Mouse (Mus musculus) layer of hippocampus, postnatal 25 days (tissue): Measurements from ENCODE around the gene Zfpl1. TPM values are rescaled to one million over a fixed set of nuclear protein-coding genes. Genes with fewer than 3 reads are reported as not detected.

Source experiments
- DNase-seq, 2 experiments: peaks; one replicate each; pipeline ENCODE4 v3.0.0; 2022; ENCODE audit warnings: mixed read lengths in 2 of 2, low spot score in 1 of 2; ENCODE audit errors: extremely low spot score in 1 of 2
- microRNA-seq, 2 experiments: library from miRNA; unstranded; fragments of <30 nt; microRNA quantifications; one replicate each; pipeline ENCODE4 v1.2.0; 2021
- total RNA-seq, 2 experiments: library from RNA; stranded (reverse); gene quantifications; 2 replicates each; pipeline ENCODE4 v1.2.3; 2021

Gene Zfpl1
- total RNA-seq, 2 experiments from 2014 or later = 37.1 to 44.2 TPM

DNA sequence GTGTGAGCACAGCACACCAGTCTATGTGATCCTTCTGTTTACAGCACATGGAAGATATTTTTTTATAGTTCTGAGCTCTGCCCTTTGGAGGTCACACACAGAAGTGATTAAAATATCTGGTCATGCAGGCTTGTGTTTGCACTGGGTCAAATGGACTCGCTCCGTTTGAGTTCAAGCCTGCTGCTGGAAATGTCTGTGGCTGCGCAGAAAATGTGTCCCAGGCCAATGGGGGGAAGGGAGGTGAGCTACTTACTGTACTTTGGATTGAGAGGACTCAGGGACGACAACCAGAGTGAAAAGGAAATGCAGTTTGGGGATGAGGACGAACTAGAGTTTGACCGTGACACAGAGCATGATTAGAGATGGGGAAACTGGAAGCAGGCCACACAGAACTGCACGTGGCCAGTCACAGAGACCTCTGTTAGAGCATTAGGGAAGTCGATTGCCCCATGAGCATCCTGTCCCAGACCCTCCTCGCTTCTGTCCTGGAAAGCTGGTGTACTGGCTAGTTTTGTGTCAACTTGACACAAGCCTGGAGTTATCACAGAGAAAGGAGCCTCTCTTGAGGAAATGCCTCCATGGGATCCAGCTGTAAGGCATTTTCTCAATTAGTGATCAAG lies 48.7 kb downstream of the Zfpl1 start:
- no peak for DNase-seq

Small RNA genes lying within 50 kb of the gene (microRNA-seq; reads per million reads assigned to microRNA genes)
- 3.9 to 4.4 reads per million in 2 experiments for gene Mir6988

Other genes with a start within 250 kb of the Zfpl1 start
- 10 to 100 TPM; 15.6 to 15.8 TPM for gene Frmd8, start 209.7 kb downstream of the Zfpl1 start, total RNA-seq
- 1 to 10 TPM; 3.1 to 3.4 TPM for gene Slc25a45, start 207.1 kb downstream of the Zfpl1 start, total RNA-seq
- 1 to 10 TPM; 3.4 TPM for gene Tigd3, start 190.8 kb downstream of the Zfpl1 start, total RNA-seq
- 10 to 100 TPM; 82.5 to 95.6 TPM for gene Dpf2, start 171.9 kb downstream of the Zfpl1 start, total RNA-seq
- 1 to 10 TPM; 6.3 to 6.4 TPM for gene Cdc42ep2, start 160.1 kb downstream of the Zfpl1 start, total RNA-seq
- 1 to 10 TPM; 5.4 to 6.5 TPM for gene Pola2, start 120.8 kb downstream of the Zfpl1 start, total RNA-seq
- gene Slc22a20, start 98.8 kb downstream of the Zfpl1 start, total RNA-seq = not detected
- 10 to 100 TPM; 20.5 to 21.9 TPM for gene Capn1, start 69.1 kb downstream of the Zfpl1 start, total RNA-seq
- 10 to 100 TPM; 41.8 to 45.7 TPM for gene Syvn1, start 38.4 kb downstream of the Zfpl1 start, total RNA-seq
- 10 to 100 TPM; 43.1 to 47.4 TPM for gene Mrpl49, start 27.2 kb downstream of the Zfpl1 start, total RNA-seq
- gene Fau, start 27.1 kb downstream of the Zfpl1 start, total RNA-seq = 100 to 1,000 TPM; 588 to 687 TPM
- gene Znhit2, start 23.8 kb downstream of the Zfpl1 start, total RNA-seq = 10 to 100 TPM; 38.0 to 41.5 TPM
- 10 to 100 TPM; 27.8 to 28.8 TPM for gene Tm7sf2, start 16.6 kb downstream of the Zfpl1 start, total RNA-seq
- gene Vps51, start 7.7 kb downstream of the Zfpl1 start, total RNA-seq = 10 to 100 TPM; 83.7 to 96.3 TPM
- gene Tmem262, start 4.9 kb downstream of the Zfpl1 start, total RNA-seq = not detected
- gene Gm28374, start 2.7 kb downstream of the Zfpl1 start, total RNA-seq = not detected
- under 1 TPM in 1 of 2 experiments, not detected in 1; 0.37 TPM for gene Cdca5, start within 50 bp of the Zfpl1 start, total RNA-seq
- gene AC131692.1, start 9.5 kb upstream of the Zfpl1 start, total RNA-seq = not detected
- gene Naaladl1, start 20.8 kb upstream of the Zfpl1 start, total RNA-seq = not detected
- 10 to 100 TPM; 15.5 to 17.9 TPM for gene Sac3d1, start 33.7 kb upstream of the Zfpl1 start, total RNA-seq
- gene Snx15, start 43.3 kb upstream of the Zfpl1 start, total RNA-seq = 10 to 100 TPM; 36.7 to 40.7 TPM
- under 1 TPM; 0.45 to 0.69 TPM for gene Batf2, start 56.0 kb upstream of the Zfpl1 start, total RNA-seq
- gene Arl2, start 56.6 kb upstream of the Zfpl1 start, total RNA-seq = 10 to 100 TPM; 75.5 to 76.1 TPM
- gene Majin, start 99.4 kb upstream of the Zfpl1 start, total RNA-seq = not detected
- not detected for gene Gpha2, start 141.4 kb upstream of the Zfpl1 start, total RNA-seq
- 100 to 1,000 TPM; 137 to 146 TPM for gene Ppp2r5b, start 150.9 kb upstream of the Zfpl1 start, total RNA-seq
- 10 to 100 TPM; 31.1 to 38.3 TPM for gene Atg2a, start 156.7 kb upstream of the Zfpl1 start, total RNA-seq
- gene Ehd1, start 191.8 kb upstream of the Zfpl1 start, total RNA-seq = 10 to 100 TPM; 84.9 to 88.6 TPM
- 1 to 10 TPM; 3.9 to 4.6 TPM for gene Cdc42bpg, start 221.5 kb upstream of the Zfpl1 start, total RNA-seq